Mouse (Mus musculus) stomach, postnatal 0 days (tissue): ENCODE measurements around the gene Lbhd2. TPM values are rescaled to one million over a fixed set of nuclear protein-coding genes. Genes with fewer than 3 reads are reported as not detected.

ENCODE experiments used
- ATAC-seq: fragments of 200-750 bp; cut with Nextera tagmentation; 2 replicates; pipeline ENCODE4 v1.8.0; 2017; ENCODE audit not compliant: low FRiP score, low TSS enrichment
- DNase-seq: peaks from one replicate; pipeline ENCODE4 v3.0.0-alpha.2; 2016; ENCODE audit warnings: low spot score
- H3K27ac ChIP-seq: fragments of 300-500 bp; sonication (generic); replicated peaks from 2 replicates; pipeline ENCODE4 v1.5.1; 2014; ENCODE audit warnings: mild to moderate bottlenecking, control low read depth
- H3K27me3 ChIP-seq: fragments of 300-500 bp; sonication (generic); 2 replicates; pipeline ENCODE4 v1.6.1; 2014; ENCODE audit warnings: low read length; ENCODE audit not compliant: control insufficient read depth, insufficient read depth
- H3K36me3 ChIP-seq: fragments of 300-500 bp; sonication (generic); 2 replicates; pipeline ENCODE4 v1.6.1; 2014; ENCODE audit warnings: low read length, mixed read lengths; ENCODE audit not compliant: control insufficient read depth, insufficient read depth
- H3K4me1 ChIP-seq: fragments of 300-500 bp; sonication (generic); replicated peaks from 2 replicates; pipeline ENCODE4 v1.6.1; 2014; ENCODE audit warnings: antibody characterized with exemption; ENCODE audit not compliant: control insufficient read depth, insufficient read depth
- H3K4me2 ChIP-seq: fragments of 300-500 bp; sonication (generic); replicated peaks from 2 replicates; pipeline ENCODE4 v1.6.1; 2014; ENCODE audit warnings: low read depth, mild to moderate bottlenecking, control low read depth, moderate library complexity
- H3K4me3 ChIP-seq: fragments of 300-500 bp; sonication (generic); 2 replicates; pipeline ENCODE4 v1.5.1; 2014; ENCODE audit warnings: low read depth, low read length, control low read depth
- H3K9ac ChIP-seq: fragments of 300-500 bp; sonication (generic); 2 replicates; pipeline ENCODE4 v1.6.1; 2014; ENCODE audit warnings: mild to moderate bottlenecking, low read length, control low read depth, mixed read lengths
- H3K9me3 ChIP-seq: fragments of 300-500 bp; sonication (generic); 2 replicates; pipeline ENCODE4 v1.6.1; 2016; ENCODE audit warnings: low read length; ENCODE audit not compliant: control insufficient read depth
- CTCF ChIP-seq: IDR thresholded peaks from 2 replicates; pipeline ENCODE4 v1.5.1; 2016; ENCODE audit warnings: antibody characterized with exemption, low read depth, mild to moderate bottlenecking, moderate library complexity
- EP300 ChIP-seq: optimal IDR thresholded peaks from 2 replicates; pipeline ENCODE3; 2016; ENCODE audit warnings: antibody characterized with exemption
- WGBS: fragments of 180-500 bp; shearing (Covaris S2); extraction: QIAGEN DNeasy Blood & Tissue Kit; methylation state at CpG from one replicate; pipeline ENCODE4 v1.1.7; 2014; 5-methylcytosine and 5-hydroxymethylcytosine counted together
- polyA plus RNA-seq: library from polyadenylated mRNA; unstranded; fragments of >200 nt; fragmentation: Nextera tagmentation; extraction: Ambion mirVana; gene quantifications from 2 replicates; pipeline ENCODE4 v1.2.1, GENCODE M21; 2015

Gene Lbhd2
- polyA plus RNA-seq, 1 experiment from 2014 or later, result 2.2 TPM

DNA sequence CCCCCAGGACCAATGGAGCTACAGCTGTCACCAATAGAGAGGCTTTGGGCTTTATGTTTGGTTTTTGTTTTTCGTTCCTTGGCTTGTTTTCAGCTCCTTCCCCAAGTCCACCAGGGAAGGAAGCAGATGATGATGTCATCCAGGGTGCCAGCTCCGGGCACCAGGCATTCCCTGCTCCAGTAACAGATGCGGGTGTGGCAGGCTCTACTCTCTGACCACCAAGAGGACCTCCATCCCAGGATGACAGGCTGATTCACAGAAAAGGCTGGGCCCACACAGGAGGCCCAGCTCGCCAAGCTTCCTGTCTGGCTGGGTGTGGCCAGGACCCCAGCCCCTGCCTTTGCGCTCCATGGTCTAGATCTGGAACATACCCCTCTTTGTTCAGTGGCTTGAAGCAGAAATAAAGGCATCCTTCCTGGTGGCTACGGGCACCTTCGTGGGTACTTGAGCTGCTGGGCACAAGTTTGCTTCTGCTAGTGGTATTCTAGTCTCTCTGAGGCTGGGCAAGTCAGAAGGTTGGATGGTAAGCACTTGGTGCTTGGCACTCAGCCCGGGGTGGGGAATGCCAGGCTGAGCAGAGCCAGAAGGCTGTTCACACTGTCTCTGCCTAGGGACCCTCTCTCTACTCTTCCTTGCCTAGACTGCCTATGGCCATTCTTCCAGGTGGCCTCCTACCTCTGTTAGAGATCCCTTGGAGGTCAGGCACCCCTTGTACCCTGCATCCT is 5.2 kb downstream of the Lbhd2 start:
- DNase-seq, result no peak
- Histone ChIP-seq H3K27me3 (no peaks in the 10 kb centered on the region), H3K9ac (no peak overlapping the region), H3K4me2 (no peak overlapping the region), H3K27ac (no peak overlapping the region), H3K9me3 (no peaks in the 10 kb centered on the region), H3K4me1 (peaks cover 5% of the 10 kb centered on the region), H3K4me3 (no peak overlapping the region), H3K36me3 (no peaks in the 10 kb centered on the region)
- TF ChIP-seq EP300 (no peak), CTCF (no peak)
- no peak for ATAC-seq
- 68% methylated on average over 8 of the region's 8 CpGs for WGBS

DNA sequence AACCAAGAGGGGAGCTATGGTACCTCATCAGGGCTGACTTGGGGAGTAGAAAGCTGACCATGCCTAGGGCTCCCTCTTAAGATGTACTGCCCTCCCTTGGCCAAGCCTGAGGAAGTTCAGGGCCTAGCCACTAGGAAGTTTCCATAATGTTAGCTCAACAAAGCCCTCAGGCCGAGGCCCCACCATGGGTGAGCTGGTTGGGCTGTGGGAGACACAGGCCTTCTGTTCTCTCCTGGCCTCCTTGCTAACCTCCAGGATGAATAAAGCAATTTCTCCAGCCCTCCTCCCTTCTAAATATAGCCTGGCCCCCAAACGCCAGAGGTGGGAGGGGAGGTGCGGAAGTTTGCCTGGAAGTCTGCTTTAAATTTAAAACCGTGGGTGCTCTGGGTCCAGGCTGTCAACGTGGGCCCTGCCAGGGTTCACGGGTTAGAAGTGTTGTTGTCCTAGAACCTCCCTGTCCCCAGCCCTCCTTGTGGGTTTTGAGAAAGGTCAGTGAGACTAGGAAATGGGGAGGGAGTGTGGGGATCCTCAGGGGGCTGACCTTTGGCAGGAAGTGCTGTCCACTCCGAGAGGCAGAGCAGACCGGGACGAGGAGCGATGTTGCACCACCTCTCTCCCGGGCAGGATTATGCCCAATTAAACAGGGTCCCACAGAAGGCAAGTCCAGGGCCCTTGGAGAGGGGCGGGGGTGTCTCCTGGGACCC is 6.1 kb downstream of the Lbhd2 start:
- peak; percentile 42 for TF ChIP-seq CTCF
- TF ChIP-seq EP300, result no peak
- DNase-seq, result no peak

DNA sequence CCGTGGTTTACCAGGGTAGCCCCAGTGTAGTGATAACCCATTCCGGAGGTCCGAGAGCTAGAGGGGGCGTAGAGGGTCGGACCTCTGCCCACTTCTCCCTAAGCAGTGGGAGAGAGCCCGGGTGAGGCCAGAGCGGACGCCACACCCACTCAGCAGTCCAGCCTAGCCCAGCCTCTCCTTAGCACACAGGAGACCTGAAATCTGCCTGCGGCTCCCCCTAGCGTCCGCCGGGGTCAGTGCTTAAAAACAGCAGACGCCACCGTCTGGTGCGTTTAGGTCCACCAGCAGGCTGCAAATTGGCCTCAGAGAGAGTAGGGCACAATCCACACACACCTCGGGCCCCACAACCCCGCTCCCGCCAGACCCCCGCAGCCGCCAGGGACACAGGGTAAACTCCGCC is 6.7 kb downstream of the Lbhd2 start:
- H3K9me3 ChIP-seq, result no peaks in the 10 kb centered on the region
- H3K36me3 ChIP-seq, result no peaks in the 10 kb centered on the region
- peak; percentile 90 for ATAC-seq
- TF ChIP-seq CTCF (peak; percentile 99), EP300 (no peak)
- H3K27ac ChIP-seq, result peak overlapping the region; percentile 56; the same call in 1 of the 2 replicates
- peaks cover 7% of the 10 kb centered on the region for H3K4me1 ChIP-seq
- DNase-seq, result peak; percentile 94
- H3K9ac ChIP-seq, result peak overlapping the region; percentile 45; the same call in 1 of the 2 replicates
- WGBS, result 1% methylated on average over 21 of the region's 21 CpGs
- no peaks in the 10 kb centered on the region for H3K27me3 ChIP-seq
- peak overlapping the region; percentile 19 for H3K4me3 ChIP-seq
- peak overlapping the region; percentile 54 for H3K4me2 ChIP-seq

More for the DNA sequence above, 6.1 kb downstream of the Lbhd2 start:
- H3K9me3 ChIP-seq, result no peaks in the 10 kb centered on the region
- peak overlapping the region; percentile 45; the same call in 1 of the 2 replicates for H3K9ac ChIP-seq
- H3K4me3 ChIP-seq, result peak overlapping the region; percentile 19
- H3K36me3 ChIP-seq, result no peaks in the 10 kb centered on the region
- 25% methylated on average over 12 of the region's 12 CpGs for WGBS
- H3K4me2 ChIP-seq, result peak overlapping the region; percentile 54
- ATAC-seq, result no peak; the same call in 1 of the 2 replicates
- H3K27me3 ChIP-seq, result no peaks in the 10 kb centered on the region
- peaks cover 7% of the 10 kb centered on the region for H3K4me1 ChIP-seq
- peak overlapping the region; percentile 56 for H3K27ac ChIP-seq

DNA sequence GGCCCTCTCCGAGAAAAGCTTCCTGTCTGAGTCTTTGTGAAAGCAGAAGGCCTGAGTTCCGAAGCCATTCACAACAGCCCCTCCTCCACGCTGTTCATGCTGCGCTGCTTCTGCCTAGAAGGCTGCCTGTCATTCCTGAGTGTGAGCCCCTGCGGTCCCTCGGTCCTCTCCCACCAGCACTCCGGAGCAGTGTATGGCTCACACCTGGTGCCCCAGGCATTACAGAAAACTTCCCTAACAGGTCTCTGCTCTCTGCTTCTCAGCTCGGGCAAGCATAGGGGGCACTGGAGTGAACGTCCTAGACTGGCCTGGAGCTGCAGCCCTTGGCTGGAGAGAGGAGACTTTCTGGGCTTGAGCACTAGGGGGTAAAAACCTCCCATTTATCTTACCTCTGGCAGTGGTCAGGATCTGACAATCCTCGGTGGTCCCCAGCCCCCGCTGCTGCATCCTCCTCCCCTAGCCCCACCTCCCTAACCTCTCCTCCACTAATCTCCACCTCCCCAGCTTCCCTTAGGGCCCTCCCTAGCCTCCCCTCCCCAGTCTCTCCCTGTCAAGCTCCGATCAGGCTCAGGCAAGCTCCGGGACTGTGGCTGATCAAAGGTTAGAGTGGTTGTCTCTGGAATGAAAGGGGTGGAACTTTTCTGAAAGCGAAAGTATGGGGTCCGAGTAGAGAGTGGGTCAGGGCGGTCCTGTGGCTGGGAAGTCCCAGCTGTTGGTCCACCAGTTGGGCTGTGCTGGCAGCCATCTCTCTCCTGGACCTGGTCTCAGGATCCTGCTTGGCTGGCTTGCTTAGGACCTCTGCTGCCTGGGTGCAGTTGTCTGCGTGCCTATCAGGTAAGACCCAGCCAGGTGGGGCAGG is 10.5 kb downstream of the Lbhd2 start, which contains the start of gene Exoc3l4:
Gene Exoc3l4 (plus strand): TSS at position 97 of the 859 bp plus-strand sequence.
- Histone ChIP-seq H3K27me3 (no peaks in the 10 kb centered on the region), H3K36me3 (no peaks in the 10 kb centered on the region), H3K4me3 (peak within 1 kb of the TSS; percentile 34), H3K4me1 (peaks cover 9% of the 10 kb centered on the region), H3K4me2 (peak within 1 kb of the TSS; percentile 63), H3K27ac (peak within 1 kb of the TSS; percentile 40; the same call in 1 of the 2 replicates), H3K9me3 (no peaks in the 10 kb centered on the region), H3K9ac (peak within 1 kb of the TSS; percentile 50)
- ATAC-seq (peak; percentile 15; the same call in 1 of the 2 replicates), DNase-seq (no peak)
- no peak for TF ChIP-seq EP300
- TF ChIP-seq CTCF, result peak; percentile 13; the same call in 1 of the 2 replicates
- 5% methylated on average over 17 of the region's 17 CpGs for WGBS

DNA sequence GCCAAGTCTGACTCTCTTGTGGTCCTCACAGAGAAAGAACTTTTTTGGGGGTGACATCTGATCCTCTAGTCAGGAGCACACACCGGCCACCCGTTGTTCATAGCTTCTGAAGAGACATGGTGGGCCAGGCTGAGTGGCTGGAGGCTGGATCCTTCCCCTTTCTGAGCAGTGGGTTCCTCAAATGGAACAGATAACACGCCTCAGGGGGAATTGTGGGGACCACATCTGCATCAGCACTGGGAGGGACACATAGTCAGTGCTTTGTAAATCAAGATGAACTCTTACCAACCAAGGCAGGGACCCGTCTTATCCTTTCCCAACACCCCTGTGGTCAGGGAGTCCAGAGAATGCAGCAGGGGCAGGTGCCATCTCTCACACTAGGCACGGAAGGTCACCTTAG is 13.3 kb downstream of the Lbhd2 start:
- no peak for ATAC-seq
- Histone ChIP-seq H3K27ac (no peak overlapping the region), H3K4me3 (no peak overlapping the region), H3K9me3 (no peaks in the 10 kb centered on the region), H3K4me2 (no peak overlapping the region), H3K27me3 (peaks cover 14% of the 10 kb centered on the region; the same call in 1 of the 2 replicates), H3K36me3 (no peaks in the 10 kb centered on the region), H3K9ac (no peak overlapping the region), H3K4me1 (0 out of 2 replicates have a peak, but pooled peaks cover 7% of the 10 kb centered on the region)
- WGBS, result 87% methylated on average over 5 of the region's 5 CpGs
- TF ChIP-seq EP300, result no peak
- no peak for TF ChIP-seq CTCF
- DNase-seq, result no peak
